Mouse (Mus musculus): ENCODE data around the gene Gm8356. TPM values are rescaled to one million over a fixed set of nuclear protein-coding genes. Genes with fewer than 3 reads are reported as not detected.
"Not testable (repeated sequence)": the region's sequence is repeated elsewhere in the genome, so short reads cannot be mapped to it uniquely, and the experiment has no call there.

Gm8356 gene
- not detected in 2 replicates for polyA plus RNA-seq (2015; fragmentation: Nextera tagmentation; extraction: Ambion mirVana)

GRCm38 (mm10) chr14:6537190-6537589 lies at the start of gene Gm8356:
Gm8356 (minus strand) TSS chr14:6537290.
- H3K9ac ChIP-seq; H3K27me3 ChIP-seq (replicated peaks): not testable (repeated sequence)
- WGBS = 50% methylated on average over 1 of the region's 2 CpGs

GRCm38 (mm10) chr14:6486331-6486730 lies 50.8 kb downstream of the Gm8356 start:
- not testable (repeated sequence) for H3K27me3 ChIP-seq (replicated peaks); H3K9ac ChIP-seq; H3K27ac ChIP-seq (replicated peaks); H3K9me3 ChIP-seq; ATAC-seq (ENCODE audit: extremely low read depth, insufficient number of reproducible peaks, low FRiP score, low TSS enrichment); H3K4me1 ChIP-seq; H3K4me3 ChIP-seq; H3K36me3 ChIP-seq; H3K4me2 ChIP-seq
- 30% methylated on average over 1 of the region's 1 CpGs for WGBS

More at GRCm38 (mm10) chr14:6537190-6537589, at the start of gene Gm8356:
- ATAC-seq (ENCODE audit: extremely low read depth, insufficient number of reproducible peaks, low FRiP score, low TSS enrichment); H3K9me3 ChIP-seq; H3K4me1 ChIP-seq; H3K4me3 ChIP-seq; H3K27ac ChIP-seq (replicated peaks); H3K4me2 ChIP-seq; H3K36me3 ChIP-seq: not testable (repeated sequence)

- not testable (repeated sequence) for H3K27me3 ChIP-seq (replicated peaks); ATAC-seq (ENCODE audit: extremely low read depth, insufficient number of reproducible peaks, low FRiP score, low TSS enrichment); H3K9me3 ChIP-seq; H3K4me2 ChIP-seq; H3K9ac ChIP-seq; H3K27ac ChIP-seq (replicated peaks); H3K4me3 ChIP-seq; H3K36me3 ChIP-seq; H3K4me1 ChIP-seq
- WGBS = 33% methylated on average over 1 of the region's 1 CpGs
Observed at GRCm38 (mm10) chr14:6485541-6485940, 51.5 kb downstream of the Gm8356 start.

GRCm38 (mm10) chr14:6482126-6482525 lies 55.0 kb downstream of the Gm8356 start:
- not testable (repeated sequence) for H3K4me2 ChIP-seq; H3K9me3 ChIP-seq; ATAC-seq (ENCODE audit: extremely low read depth, insufficient number of reproducible peaks, low FRiP score, low TSS enrichment); H3K27ac ChIP-seq (replicated peaks); H3K9ac ChIP-seq; H3K4me3 ChIP-seq; H3K4me1 ChIP-seq; H3K36me3 ChIP-seq; H3K27me3 ChIP-seq (replicated peaks)
- 62% methylated on average over 7 of the region's 8 CpGs for WGBS

Other genes with a start within 250 kb of the Gm8356 start
- 0.32 and 0.36 TPM in 2 replicates for gene Gm21103, start 232.4 kb downstream of the Gm8356 start, polyA plus RNA-seq (2015; fragmentation: Nextera tagmentation; extraction: Ambion mirVana)
- not detected in 2 replicates for gene Gm3618, start 193.6 kb downstream of the Gm8356 start, polyA plus RNA-seq (2015; fragmentation: Nextera tagmentation; extraction: Ambion mirVana)
- gene Gm16440, start 147.0 kb downstream of the Gm8356 start, polyA plus RNA-seq (2015; fragmentation: Nextera tagmentation; extraction: Ambion mirVana) = not detected in 2 replicates
- 1.9 and 3.8 TPM in 2 replicates for gene Gm3591, start 124.8 kb downstream of the Gm8356 start, polyA plus RNA-seq (2015; fragmentation: Nextera tagmentation; extraction: Ambion mirVana)
- gene Gm3594, start 92.7 kb downstream of the Gm8356 start, polyA plus RNA-seq (2015; fragmentation: Nextera tagmentation; extraction: Ambion mirVana) = not detected in 2 replicates
- 0.74 and 0.82 TPM in 2 replicates for gene Gm3629, start 53.3 kb upstream of the Gm8356 start, polyA plus RNA-seq (2015; fragmentation: Nextera tagmentation; extraction: Ambion mirVana)
- gene Gm3460, start 85.1 kb upstream of the Gm8356 start, polyA plus RNA-seq (2015; fragmentation: Nextera tagmentation; extraction: Ambion mirVana) = not detected in 2 replicates
- 0.23 and 0.25 TPM in 2 replicates for gene Gm10251, start 146.9 kb upstream of the Gm8356 start, polyA plus RNA-seq (2015; fragmentation: Nextera tagmentation; extraction: Ambion mirVana)
- gene Gm8050, start 183.0 kb upstream of the Gm8356 start, polyA plus RNA-seq (2015; fragmentation: Nextera tagmentation; extraction: Ambion mirVana) = not detected in 2 replicates
- 9.2 and 10.4 TPM in 2 replicates for gene Gm3636, start 205.0 kb upstream of the Gm8356 start, polyA plus RNA-seq (2015; fragmentation: Nextera tagmentation; extraction: Ambion mirVana)
- gene Gm8362, start 237.1 kb upstream of the Gm8356 start, polyA plus RNA-seq (2015; fragmentation: Nextera tagmentation; extraction: Ambion mirVana) = not detected in 2 replicates

Data from heart, embryonic 13.5 days (tissue).